17 mouse cellular contexts compared by ENCODE assay signal in genomic region chr5:64771619-64772018, GRCm38 (mm10).
"Had no signal": no experiment of that assay in that cellular context is flagged by ENCODE, and none has a peak within 500 bp of the region (broad histone marks: within the 10 kb centered on the region; RNA-seq: fewer than 3 reads in every experiment).

No protein-coding gene starts in this region.

- H3K4me3 ChIP-seq: liver, embryonic 15.5 days; lung, embryonic 15.5 days; midbrain, embryonic 10.5 days; midbrain, embryonic 13.5 days; myocyte; neural tube, embryonic 12.5 days; stomach, embryonic 15.5 days had no signal

- ATAC-seq: liver, postnatal 0 days; lung, postnatal 0 days; midbrain, embryonic 13.5 days; midbrain, embryonic 16.5 days had no signal

- H3K9ac ChIP-seq: liver, embryonic 15.5 days; liver, postnatal 0 days; lung, embryonic 15.5 days; midbrain, embryonic 13.5 days; neural tube, embryonic 12.5 days; stomach, embryonic 15.5 days had no signal

- H3K4me2 ChIP-seq: liver, embryonic 15.5 days; lung, embryonic 15.5 days; midbrain, embryonic 13.5 days; neural tube, embryonic 12.5 days; stomach, embryonic 15.5 days had no signal

- H3K9me3 ChIP-seq: liver, embryonic 15.5 days; lung, embryonic 15.5 days; neural tube, embryonic 12.5 days; stomach, embryonic 15.5 days had no signal

- H3K36me3 ChIP-seq: liver, embryonic 15.5 days; lung, embryonic 15.5 days; midbrain, embryonic 10.5 days; midbrain, embryonic 13.5 days; neural tube, embryonic 12.5 days; stomach, embryonic 15.5 days had no signal

- DNase-seq: liver, postnatal 0 days; lung, adult 2 months; lung, postnatal 4 days; right cerebral cortex, postnatal 14 days; thymus, adult 2 months; thymus, postnatal 25 days; thymus, postnatal 4 days had no signal

- H3K27ac ChIP-seq: liver, embryonic 15.5 days; lung, embryonic 15.5 days; midbrain, embryonic 10.5 days; midbrain, embryonic 13.5 days; neural tube, embryonic 12.5 days; stomach, embryonic 15.5 days; stomach, postnatal 0 days had no signal

- H3K27me3 ChIP-seq: liver, embryonic 15.5 days; lung, embryonic 15.5 days; midbrain, embryonic 13.5 days; neural tube, embryonic 12.5 days; stomach, embryonic 15.5 days had no signal

- H3K4me1 ChIP-seq: liver, embryonic 15.5 days; lung, embryonic 15.5 days; midbrain, embryonic 10.5 days; midbrain, embryonic 13.5 days; neural tube, embryonic 12.5 days; stomach, embryonic 15.5 days had no signal
